Mouse (Mus musculus) neutrophil, adult 59 days (primary cell): ENCODE measurements around the gene Zfp784. TPM values are rescaled to one million over a fixed set of nuclear protein-coding genes. Genes with fewer than 3 reads are reported as not detected.

Experiments
- total RNA-seq, 2 experiments: library from RNA; stranded (reverse); gene quantifications; 1 replicate in 1 of 2; 2 replicates in 1 of 2; pipeline ENCODE4 v1.2.4; 2023

Zfp784 gene
- 1 to 10 TPM; 2.8 to 2.9 TPM for total RNA-seq

DNA sequence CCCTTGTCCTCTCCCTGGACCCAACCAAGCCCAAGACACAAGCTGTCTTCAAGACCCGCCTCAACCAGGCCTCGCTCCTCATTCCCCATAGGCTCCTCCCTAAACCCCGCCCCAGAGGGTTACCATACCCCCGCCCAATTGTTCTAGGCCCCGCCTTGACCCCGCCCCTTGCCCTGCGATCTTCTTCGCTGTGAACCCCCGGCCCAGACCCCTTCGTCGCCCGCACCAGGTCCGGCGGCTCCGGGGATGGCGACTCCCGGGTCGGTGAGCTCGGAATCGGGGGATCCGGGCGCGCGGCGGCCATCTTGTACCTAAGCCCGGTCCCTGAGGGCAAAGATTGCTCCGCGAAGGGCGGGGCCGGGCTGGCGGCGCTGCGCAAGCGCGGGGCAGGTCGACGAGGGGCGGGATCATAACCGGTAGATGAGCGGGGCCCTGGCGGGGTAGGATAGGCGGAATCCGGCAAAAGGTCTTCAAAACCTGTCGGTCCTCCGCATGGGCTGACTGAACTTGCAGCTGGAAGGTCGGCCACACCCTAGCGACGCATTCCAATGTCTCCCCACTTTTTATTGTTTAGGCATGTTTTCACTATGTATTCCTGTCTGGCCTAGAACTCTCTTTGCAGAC is at the start of gene Zfp784:
Zfp784 (minus strand) TSS at position 338 of the 624 bp plus-strand sequence.

DNA sequence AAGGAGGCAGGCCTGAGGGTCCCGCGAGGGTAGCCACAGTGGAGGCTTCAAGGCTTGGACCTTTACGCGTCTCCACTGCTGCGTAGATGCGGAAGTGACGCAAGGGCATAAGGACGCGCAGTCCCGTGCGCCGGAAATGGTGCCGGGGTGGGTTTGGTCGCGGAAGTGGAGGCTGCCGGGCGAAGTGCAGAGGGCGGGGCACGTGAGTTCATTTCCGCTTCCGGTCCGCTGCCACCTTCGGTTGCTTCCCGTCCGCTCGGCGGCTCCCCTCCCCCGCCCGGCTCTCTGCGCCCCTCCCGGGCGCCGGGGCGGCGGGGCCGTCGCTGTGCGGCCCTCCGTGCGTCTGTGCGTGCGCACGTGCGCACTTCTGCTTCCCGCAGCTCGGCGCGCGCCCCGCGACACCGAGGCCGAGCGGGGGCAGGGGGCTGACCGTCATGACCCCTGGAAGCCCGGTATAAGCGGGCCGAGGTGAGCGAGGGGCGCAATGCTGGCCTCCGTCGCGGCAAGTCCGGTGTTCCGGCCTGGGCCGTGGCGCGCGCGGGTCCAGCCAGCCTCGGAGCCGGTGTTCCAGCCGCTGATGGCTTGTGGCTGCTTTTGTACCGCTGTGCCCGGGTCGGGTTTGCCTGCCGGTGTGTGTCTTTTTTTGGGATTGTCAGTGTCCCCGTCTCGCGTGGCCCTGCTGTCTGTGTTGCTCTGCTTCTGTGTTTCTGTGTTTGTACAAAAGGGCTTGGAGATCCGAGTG is 41.9 kb upstream of the Zfp784 start, which contains the start of gene Epn1:
Epn1 (plus strand) TSS at position 226 of the 742 bp plus-strand sequence.

DNA sequence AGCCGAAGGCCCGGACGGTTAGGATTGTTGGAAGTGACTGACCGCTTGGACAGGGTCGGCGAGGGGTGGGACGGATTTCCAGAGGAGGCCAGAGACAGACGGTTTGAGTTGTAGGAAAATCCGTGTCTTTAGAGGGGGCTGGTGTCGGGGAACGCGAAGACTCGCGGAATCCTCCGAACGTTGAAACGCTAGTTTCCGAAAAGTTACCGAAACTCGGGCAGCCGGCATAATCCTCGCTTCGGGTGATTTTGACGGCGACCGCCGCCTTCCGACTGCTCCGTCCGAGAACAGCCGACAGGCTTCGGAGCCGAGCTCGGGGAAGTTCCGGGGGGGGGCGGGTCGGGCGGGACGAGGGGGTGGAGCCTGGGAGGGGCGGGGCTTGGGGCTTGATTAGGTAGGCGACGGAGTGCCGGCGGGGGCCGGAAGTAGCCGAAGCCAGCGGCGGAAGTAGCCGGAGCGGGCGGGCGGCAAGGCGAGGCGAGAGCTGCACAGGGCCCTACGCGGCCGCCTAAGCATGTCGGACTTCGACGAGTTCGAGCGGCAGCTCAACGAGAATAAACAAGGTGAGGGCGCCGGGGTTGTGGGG is 23.6 kb upstream of the Zfp784 start, which contains the start of gene U2af2:
U2af2 (plus strand) TSS at position 370 of the 586 bp plus-strand sequence.

DNA sequence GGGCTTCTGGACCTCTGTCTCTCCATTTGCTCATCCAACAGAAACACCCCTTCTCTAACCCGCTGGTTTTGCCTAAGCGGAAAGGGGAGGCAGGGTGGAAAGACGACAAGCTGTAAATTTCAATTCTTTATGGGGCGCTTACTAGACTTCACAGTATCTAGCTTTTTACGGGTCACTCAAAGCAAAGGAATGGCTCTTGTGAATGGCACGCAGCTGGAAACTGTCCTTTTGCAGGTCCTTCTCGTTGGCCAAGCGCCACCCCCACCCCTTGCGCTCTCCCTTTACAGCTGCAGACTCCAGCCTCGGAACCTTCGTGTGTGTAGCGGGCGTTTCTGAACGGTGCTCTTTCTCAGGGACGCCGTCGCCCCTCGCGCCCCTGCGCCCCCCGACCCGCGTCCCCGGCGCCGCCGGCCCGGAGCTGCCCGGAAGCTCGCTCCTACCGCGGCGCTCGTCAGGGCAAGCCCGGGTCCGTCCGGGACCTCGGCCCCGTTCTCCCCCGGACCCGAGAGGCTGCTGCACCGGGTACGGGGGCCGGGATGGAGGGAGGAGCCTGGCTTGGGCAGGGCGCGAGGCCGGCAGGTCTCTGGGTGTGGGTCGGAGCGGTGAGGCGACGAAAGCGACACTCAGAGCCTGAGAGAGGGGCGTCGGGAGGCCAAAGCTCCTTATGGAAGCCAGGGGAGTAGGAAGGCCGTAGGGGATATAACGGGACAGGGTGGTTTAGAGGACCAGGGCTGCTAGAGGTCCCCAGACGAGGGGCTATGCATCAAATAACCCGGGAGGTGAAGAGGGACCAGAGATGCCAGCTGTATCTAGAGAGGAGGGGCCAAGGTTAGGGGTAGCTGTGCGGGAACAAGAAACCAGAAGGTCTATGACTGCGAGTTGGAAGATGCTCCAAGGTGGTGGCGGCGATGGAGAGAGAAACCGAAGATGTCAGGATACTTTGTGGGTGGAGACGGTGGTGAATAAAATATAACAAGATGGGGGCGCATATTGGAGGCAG is 13.2 kb upstream of the Zfp784 start, which contains the start of gene Zfp580:
Zfp580 (plus strand) TSS at position 346 of the 1,000 bp plus-strand sequence.

DNA sequence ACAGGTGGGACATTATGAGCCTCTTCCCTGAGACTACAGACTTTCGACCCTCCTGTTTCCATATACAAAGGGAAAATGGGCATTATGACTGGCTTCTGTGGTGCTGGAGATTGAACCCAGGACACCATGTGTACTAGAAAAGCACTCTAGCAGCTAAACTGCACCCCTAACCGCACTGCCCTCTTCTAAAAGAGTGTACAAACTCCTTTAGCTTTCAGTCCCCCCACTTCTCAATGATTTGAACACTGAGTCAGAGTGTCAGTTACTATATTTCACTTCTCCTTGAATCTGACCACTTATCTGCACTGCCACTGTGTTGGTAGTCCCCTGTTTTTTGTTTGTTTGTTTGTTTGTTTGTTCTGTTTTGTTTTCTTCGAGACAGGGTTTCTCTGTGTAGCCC is 4.4 kb downstream of the Zfp784 start, which contains the start of gene 4632433K11Rik:
4632433K11Rik (plus strand) TSS at position 301 of the 400 bp plus-strand sequence.

DNA sequence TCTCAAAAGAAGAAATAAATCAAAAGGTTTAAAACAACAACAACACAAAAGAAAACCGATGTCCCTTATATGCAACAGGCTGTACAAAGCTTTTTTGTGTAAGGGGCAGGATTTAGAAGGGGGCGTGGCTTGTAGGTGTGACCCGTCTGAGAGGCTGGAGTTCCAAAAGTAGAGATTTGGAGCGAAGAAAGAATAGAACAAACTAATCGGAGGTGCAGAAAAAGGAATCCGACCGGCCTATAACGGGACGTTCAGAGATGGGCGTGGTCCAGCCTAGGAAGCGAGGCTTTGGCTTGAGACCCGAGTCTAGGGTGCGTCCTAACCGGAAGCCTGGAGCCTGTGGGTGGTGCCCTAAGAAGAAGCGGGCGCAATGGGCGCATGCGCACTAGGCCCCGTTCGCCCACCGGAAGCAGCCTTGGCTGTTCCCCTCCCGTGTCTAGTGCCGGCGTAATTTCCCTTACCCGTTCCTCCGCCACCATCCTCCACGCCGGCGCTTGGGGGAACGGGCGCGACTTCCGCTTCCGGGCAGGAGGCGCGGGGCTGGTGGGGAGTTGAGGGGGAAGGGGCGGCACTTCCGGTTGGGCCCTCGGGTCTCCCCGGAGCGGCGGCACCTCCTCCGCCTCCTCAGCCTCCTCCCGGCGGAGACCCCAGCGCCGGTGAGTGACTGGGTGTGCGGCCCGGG is 18.1 kb downstream of the Zfp784 start, which contains the start of the genes Zfp865 and Ccdc106:
Zfp865 (plus strand) TSS at position 377 of the 682 bp plus-strand sequence.
Ccdc106 (plus strand) TSS at position 554 of the 682 bp plus-strand sequence.

DNA sequence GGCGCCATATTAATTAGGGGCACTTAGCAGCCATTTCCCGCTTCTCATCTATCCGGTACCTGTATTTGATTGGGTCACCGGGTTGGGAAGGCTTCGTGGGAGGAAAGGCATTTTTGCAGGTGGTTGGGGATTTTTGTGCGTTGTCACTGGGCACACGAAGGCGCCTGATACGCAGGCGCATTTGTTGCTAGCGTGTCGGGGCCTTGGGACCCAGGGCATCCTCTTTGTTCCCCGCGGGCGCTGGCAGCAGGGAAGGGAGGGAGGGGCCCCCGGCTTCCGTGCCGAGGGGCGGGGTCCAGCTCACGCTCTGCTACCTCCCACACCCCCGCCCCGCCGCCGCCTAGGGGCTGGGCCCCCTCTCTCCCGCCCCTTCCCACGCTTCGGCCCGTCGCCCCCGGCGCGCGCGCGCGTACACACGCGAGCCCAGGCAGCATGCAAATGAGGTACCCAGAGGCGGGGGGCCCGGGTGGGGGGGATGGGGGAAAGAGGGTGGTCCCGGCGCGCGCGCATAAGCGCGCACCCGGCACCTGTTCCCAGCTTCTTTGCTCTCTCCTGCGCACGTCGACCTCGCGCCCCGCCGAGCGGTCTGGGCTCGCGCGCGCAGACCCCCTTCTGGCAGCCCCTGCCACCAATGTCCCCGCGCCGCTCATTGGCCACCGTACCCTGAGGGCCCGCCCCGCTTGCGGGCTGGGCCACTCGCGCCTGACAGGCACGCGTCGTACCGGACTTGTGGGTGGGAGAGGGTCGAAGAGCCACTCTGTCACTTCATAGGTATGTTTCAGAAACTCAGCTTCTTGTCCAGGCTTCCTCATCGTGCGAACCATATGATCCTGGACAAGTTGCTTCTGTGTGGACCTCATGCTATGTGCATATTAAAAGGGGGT is 22.9 kb downstream of the Zfp784 start, which contains the start of gene Gm44973:
Gm44973 (plus strand) TSS at position 379 of the 884 bp plus-strand sequence.

DNA sequence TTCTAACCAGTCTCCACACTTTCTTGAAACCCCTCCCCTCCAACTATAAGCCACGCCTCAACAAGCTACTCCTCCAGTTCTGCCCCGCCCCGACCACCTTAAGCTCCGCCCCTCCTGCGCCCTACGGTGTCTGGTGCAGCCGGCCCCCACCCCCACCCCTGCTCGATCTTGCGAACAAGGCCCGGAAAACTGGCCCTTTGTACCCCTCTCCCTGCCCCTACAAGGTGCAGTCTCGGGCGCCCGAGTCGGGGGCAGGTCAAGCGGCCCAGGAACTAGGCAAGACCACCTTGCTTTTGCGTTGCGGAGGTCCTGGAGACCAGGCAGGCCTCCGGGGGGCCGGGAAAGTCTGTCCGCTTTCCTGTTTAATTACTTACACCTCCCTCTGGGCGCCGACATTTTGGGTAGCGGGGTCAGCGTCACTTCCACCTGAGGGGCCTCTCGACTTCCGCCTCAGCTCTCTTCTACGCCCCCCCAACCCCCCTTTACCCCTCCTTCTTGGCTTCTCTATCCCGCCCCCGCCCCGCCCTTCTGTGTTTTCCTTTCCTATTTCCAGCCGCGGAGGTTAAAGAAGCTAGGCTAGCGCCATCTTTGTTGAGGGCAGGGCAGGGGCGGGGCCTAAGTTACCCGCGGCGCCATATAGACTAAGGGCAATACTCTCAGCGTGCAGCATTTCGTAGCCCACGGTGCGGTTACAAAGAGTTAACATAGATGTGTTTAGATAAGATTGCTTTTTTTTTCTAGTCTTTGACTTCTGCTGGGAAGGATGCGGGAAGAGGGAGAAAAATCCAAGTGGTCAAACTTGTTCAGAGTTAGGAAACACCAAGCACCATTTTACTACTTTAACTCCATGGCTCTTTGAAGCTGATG is 23.8 kb downstream of the Zfp784 start, which contains the start of the genes Zfp524 and Fiz1:
Zfp524 (plus strand) TSS at position 165 of the 867 bp plus-strand sequence.
Fiz1 (minus strand) TSS at position 447 of the 867 bp plus-strand sequence.

DNA sequence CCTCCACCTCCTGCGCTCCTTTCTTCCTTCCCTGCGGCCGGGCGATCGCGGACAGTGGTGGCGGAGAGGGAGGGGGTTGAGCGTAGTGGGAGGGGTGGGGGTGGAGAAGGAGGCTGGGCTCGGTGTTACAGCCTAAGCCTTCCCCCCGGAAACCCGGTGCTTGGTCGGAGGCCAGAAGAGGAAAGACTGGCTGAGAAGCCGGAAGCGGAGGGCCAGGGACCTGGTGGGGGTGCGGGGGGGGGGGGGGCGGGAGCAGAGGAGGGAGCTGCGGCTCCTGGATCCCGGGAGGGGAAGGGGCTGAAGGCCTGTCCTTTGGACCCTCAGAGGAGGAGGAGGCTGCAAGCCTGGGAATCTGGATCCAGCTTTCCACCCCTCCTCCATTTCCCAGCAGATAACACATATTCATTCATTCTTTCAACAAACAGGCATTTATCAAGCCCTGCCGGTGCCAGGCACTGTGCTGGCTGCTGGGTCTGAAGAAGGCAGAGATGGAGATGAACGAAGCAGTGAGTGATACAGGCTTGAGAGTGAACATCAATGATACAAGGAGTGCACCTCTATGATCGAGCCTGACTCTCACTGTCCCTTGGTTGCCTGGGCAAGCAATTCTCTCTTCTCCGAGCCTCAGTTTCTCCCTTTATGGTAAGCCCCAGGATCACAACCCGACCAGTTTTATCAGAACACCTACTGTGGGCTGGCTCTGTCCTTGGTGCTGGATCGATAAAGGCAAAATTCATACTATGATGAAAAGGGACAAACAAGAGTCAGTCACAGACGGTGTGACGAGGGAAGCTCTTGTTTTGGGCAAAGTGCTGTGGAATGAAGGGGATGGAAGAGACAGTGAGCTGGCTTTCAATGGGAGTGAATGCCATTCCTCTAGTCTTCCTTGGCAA is 42.0 kb downstream of the Zfp784 start, which contains the start of gene Zfp579:
Zfp579 (minus strand) TSS at position 156 of the 893 bp plus-strand sequence.

Other genes starting within 250 kb of the Zfp784 start
- 1 to 10 TPM; 1.1 to 3.2 TPM for gene Tmem238, start 248.8 kb downstream of the Zfp784 start, total RNA-seq
- 100 to 1,000 TPM; 921 to 945 TPM for gene Rpl28, start 245.6 kb downstream of the Zfp784 start, total RNA-seq
- gene Ube2s, start 225.9 kb downstream of the Zfp784 start, total RNA-seq = 100 to 1,000 TPM; 187 to 214 TPM
- not detected for gene Shisa7, start 193.8 kb downstream of the Zfp784 start, total RNA-seq
- 1 to 10 TPM; 2.8 to 6.7 TPM for gene Isoc2b, start 168.2 kb downstream of the Zfp784 start, total RNA-seq
- gene Isoc2a, start 161.3 kb downstream of the Zfp784 start, total RNA-seq = 10 to 100 TPM in 1 of 2 experiments, 1 to 10 TPM in 1; 8.7 to 10.1 TPM
- gene Gm36210, start 131.9 kb downstream of the Zfp784 start, total RNA-seq = not detected
- 10 to 100 TPM; 13.2 to 15.5 TPM for gene Zfp628, start 123.2 kb downstream of the Zfp784 start, total RNA-seq
- gene Nat14, start 116.4 kb downstream of the Zfp784 start, total RNA-seq = 1 to 10 TPM; 2.1 to 3.2 TPM
- gene Ssc5d, start 112.7 kb downstream of the Zfp784 start, total RNA-seq = not detected
- not detected for gene Sbk2, start 74.0 kb downstream of the Zfp784 start, total RNA-seq
- gene Sbk3, start 67.3 kb downstream of the Zfp784 start, total RNA-seq = not detected
- 1 to 10 TPM; 2.8 to 3.5 TPM for gene Zfp579, start 42.3 kb downstream of the Zfp784 start, total RNA-seq
- 10 to 100 TPM; 13.0 to 20.8 TPM for gene Zfp524, start 24.0 kb downstream of the Zfp784 start, total RNA-seq
- 10 to 100 TPM; 33.3 to 36.3 TPM for gene Fiz1, start 23.7 kb downstream of the Zfp784 start, total RNA-seq
- not detected for gene Gm44973, start 22.9 kb downstream of the Zfp784 start, total RNA-seq
- gene Zfp865, start 18.1 kb downstream of the Zfp784 start, total RNA-seq = 10 to 100 TPM; 31.9 to 37.3 TPM
- under 1 TPM in 1 of 2 experiments, not detected in 1; 0.56 TPM for gene Ccdc106, start 17.9 kb downstream of the Zfp784 start, total RNA-seq
- gene 4632433K11Rik, start 4.3 kb downstream of the Zfp784 start, total RNA-seq = not detected
- under 1 TPM; 0.47 to 0.71 TPM for gene Zfp580, start 13.1 kb upstream of the Zfp784 start, total RNA-seq
- gene U2af2, start 23.7 kb upstream of the Zfp784 start, total RNA-seq = 100 to 1,000 TPM; 222 to 227 TPM
- 100 to 1,000 TPM; 139 to 160 TPM for gene Epn1, start 41.8 kb upstream of the Zfp784 start, total RNA-seq
- gene Rfpl4, start 78.5 kb upstream of the Zfp784 start, total RNA-seq = not detected
- gene Rasl2-9, start 87.5 kb upstream of the Zfp784 start, total RNA-seq = under 1 TPM in 1 of 2 experiments, not detected in 1; 0.64 TPM
- gene Vmn1r55, start 111.2 kb upstream of the Zfp784 start, total RNA-seq = not detected
- gene Vmn1r56, start 158.3 kb upstream of the Zfp784 start, total RNA-seq = not detected
- gene Vmn1r57, start 180.0 kb upstream of the Zfp784 start, total RNA-seq = not detected